8 mouse cellular contexts compared by ENCODE assay signal in genomic region chr10:96332731-96333201, GRCm38 (mm10).
DNase-seq lines count a peak whose midpoint lies in the region; ATAC-seq and TF ChIP-seq lines count a peak whose summit lies in the region.

No protein-coding gene starts in this region.

- no peaks in the 10 kb centered on the region for H3K4me1 ChIP-seq in kidney, embryonic 14.5 days (ENCODE audit: control insufficient read depth, insufficient read depth, low read length)
- H3K4me1 ChIP-seq in embryonic facial prominence, embryonic 10.5 days = 0 out of 2 replicates have a peak, but pooled peaks cover 2% of the 10 kb centered on the region
- H3K4me1 ChIP-seq in kidney, adult 2 months (ENCODE audit: control insufficient read depth, insufficient read depth, low read length) = peaks cover 5% of the 10 kb centered on the region; the same call in 1 of the 2 replicates
- no peaks in the 10 kb centered on the region for H3K4me1 ChIP-seq in lung, embryonic 16.5 days (replicated peaks; ENCODE audit: control insufficient read depth, insufficient read depth, low read length)

- DNase-seq in kidney, adult 11 months = peak; percentile 61
- DNase-seq in adrenal gland, adult (ENCODE audit: inconsistent age in 2 of 2, low spot score in 1 of 2) = peak; percentile 86 to 95
- DNase-seq in embryonic facial prominence, embryonic 10.5 days (ENCODE audit: low spot score) = no peak
- DNase-seq in kidney, adult 2 months = peak; percentile 83
- peak; percentile 38 for DNase-seq in testis, postnatal 14 days (ENCODE audit: low spot score)
- no peak for DNase-seq in right cerebral cortex, postnatal 14 days

- no peaks in the 10 kb centered on the region for H3K36me3 ChIP-seq in kidney, embryonic 14.5 days (ENCODE audit: control insufficient read depth, insufficient read depth, low read length)
- no peaks in the 10 kb centered on the region for H3K36me3 ChIP-seq in embryonic facial prominence, embryonic 10.5 days (replicated peaks)
- no peaks in the 10 kb centered on the region for H3K36me3 ChIP-seq in kidney, adult 2 months (ENCODE audit: control insufficient read depth, insufficient read depth, low read length)
- H3K36me3 ChIP-seq in lung, embryonic 16.5 days (ENCODE audit: control insufficient read depth, insufficient read depth, low read length) = no peaks in the 10 kb centered on the region

- no peak overlapping the region for H3K27ac ChIP-seq in kidney, embryonic 14.5 days (ENCODE audit: low read depth, low read length)
- peak overlapping the region; percentile 36; the same call in 1 of the 2 replicates for H3K27ac ChIP-seq in embryonic facial prominence, embryonic 10.5 days (replicated peaks)
- peak overlapping the region; percentile 84 for H3K27ac ChIP-seq in kidney, adult 2 months (ENCODE audit: insufficient read depth, low read depth, low read length)
- H3K27ac ChIP-seq in lung, embryonic 16.5 days (ENCODE audit: low read length) = peak overlapping the region; percentile 37

- H3K9ac ChIP-seq in kidney, embryonic 14.5 days (ENCODE audit: low read depth, low read length) = no peak overlapping the region
- H3K9ac ChIP-seq in lung, embryonic 16.5 days (ENCODE audit: low read length) = no peak overlapping the region

- H3K27me3 ChIP-seq in kidney, embryonic 14.5 days (ENCODE audit: control insufficient read depth, insufficient read depth, low read length) = no peaks in the 10 kb centered on the region
- H3K27me3 ChIP-seq in embryonic facial prominence, embryonic 10.5 days (replicated peaks; ENCODE audit: low read depth, poor library complexity, severe bottlenecking) = no peaks in the 10 kb centered on the region
- H3K27me3 ChIP-seq in kidney, adult 2 months (replicated peaks; ENCODE audit: control insufficient read depth, insufficient read depth, low read length) = no peaks in the 10 kb centered on the region
- no peaks in the 10 kb centered on the region for H3K27me3 ChIP-seq in lung, embryonic 16.5 days (ENCODE audit: control insufficient read depth, insufficient read depth, low read depth, low read length)

- no peaks in the 10 kb centered on the region for H3K9me3 ChIP-seq in kidney, embryonic 14.5 days (ENCODE audit: control insufficient read depth, low read length)
- no peaks in the 10 kb centered on the region for H3K9me3 ChIP-seq in embryonic facial prominence, embryonic 10.5 days
- no peaks in the 10 kb centered on the region for H3K9me3 ChIP-seq in lung, embryonic 16.5 days (ENCODE audit: control insufficient read depth, low read length)

- no peak for ATAC-seq in kidney, embryonic 14.5 days (ENCODE audit: low FRiP score, low TSS enrichment)
- ATAC-seq in lung, embryonic 16.5 days (ENCODE audit: low read depth) = peak; percentile 72

- WGBS in kidney, embryonic 14.5 days = 69% methylated on average over 10 of the region's 10 CpGs
- 82% methylated on average over 10 of the region's 10 CpGs for WGBS in embryonic facial prominence, embryonic 10.5 days
- WGBS in kidney, adult 2 months = 50% methylated on average over 10 of the region's 10 CpGs
- WGBS in lung, embryonic 16.5 days = 55% methylated on average over 10 of the region's 10 CpGs

- H3K4me3 ChIP-seq in kidney, embryonic 14.5 days (ENCODE audit: low read length) = no peak overlapping the region
- H3K4me3 ChIP-seq in embryonic facial prominence, embryonic 10.5 days = no peak overlapping the region
- H3K4me3 ChIP-seq in kidney, adult 2 months (ENCODE audit: insufficient read depth, low read depth, low read length) = no peak overlapping the region
- no peak overlapping the region for H3K4me3 ChIP-seq in lung, embryonic 16.5 days (ENCODE audit: low read length)

- TF ChIP-seq CTCF in kidney, adult 2 months (conservative IDR thresholded peaks at IDR 0.05; ENCODE audit: insufficient read depth, insufficient read length, low read depth, low read length) = no peak

- H3K4me2 ChIP-seq in kidney, embryonic 14.5 days (replicated peaks; ENCODE audit: low read depth, low read length) = no peak overlapping the region
- no peak overlapping the region for H3K4me2 ChIP-seq in lung, embryonic 16.5 days (ENCODE audit: low read depth, low read length)

- TF ChIP-seq POLR2A in kidney, adult 2 months (IDR thresholded peaks at IDR 0.05; ENCODE audit: low read depth, low read length) = no peak

Comparison
In these comparisons a context has a peak if more than half of its experiments do, and no peak if none do; other contexts are left out.
1. DNase-seq: peak in kidney, adult 11 months (single experiment), adrenal gland, adult (2 of 2), kidney, adult 2 months (single experiment) and testis, postnatal 14 days (single experiment); none in embryonic facial prominence, embryonic 10.5 days (single experiment) and right cerebral cortex, postnatal 14 days (single experiment).